Comparison of ENCODE assay signal across 8 mouse cellular contexts in genomic region chr7:130260905-130261683, GRCm38 (mm10).
DNase-seq lines count a peak whose midpoint lies in the region; ATAC-seq and TF ChIP-seq lines count a peak whose summit lies in the region.
"Had no signal": no experiment of that assay in that cellular context is flagged by ENCODE, and none has a peak within 500 bp of the region (broad histone marks: within the 10 kb centered on the region; RNA-seq: fewer than 3 reads in every experiment).

No protein-coding gene starts in this region.

- H3K4me1 ChIP-seq in forebrain, embryonic 11.5 days (replicated peaks; ENCODE audit: control insufficient read depth, insufficient read depth, low read length): peaks cover 45% of the 10 kb centered on the region
- H3K4me1 ChIP-seq in hindbrain, embryonic 16.5 days (ENCODE audit: control insufficient read depth, insufficient read depth, low read depth, low read length): peaks cover 56% of the 10 kb centered on the region
- peaks cover 91% of the 10 kb centered on the region for H3K4me1 ChIP-seq in neural tube, embryonic 13.5 days (replicated peaks)

- H3K9me3 ChIP-seq in forebrain, embryonic 11.5 days (ENCODE audit: control insufficient read depth, low read length): no peaks in the 10 kb centered on the region
- H3K9me3 ChIP-seq in hindbrain, embryonic 16.5 days (ENCODE audit: control insufficient read depth, low read length): no peaks in the 10 kb centered on the region
- H3K9me3 ChIP-seq in neural tube, embryonic 13.5 days: no peaks in the 10 kb centered on the region

- 74% methylated on average over 20 of the region's 20 CpGs for WGBS in forebrain, embryonic 11.5 days
- 42% methylated on average over 20 of the region's 20 CpGs for WGBS in hindbrain, embryonic 16.5 days
- WGBS in neural tube, embryonic 13.5 days: 57% methylated on average over 20 of the region's 20 CpGs

- DNase-seq in layer of hippocampus, adult 2 months (ENCODE audit: low spot score in 2 of 2): no peak
- DNase-seq in layer of hippocampus, adult 9-11 months: no peak
- DNase-seq in forebrain, embryonic 11.5 days (ENCODE audit: low spot score): no peak
- DNase-seq in urinary bladder, postnatal 14 days (ENCODE audit: low spot score): no peak
- DNase-seq: heart, adult 11 months had no signal

- peaks cover 20% of the 10 kb centered on the region for H3K27me3 ChIP-seq in forebrain, embryonic 11.5 days (ENCODE audit: control insufficient read depth, insufficient read depth, low read length)
- no peaks in the 10 kb centered on the region for H3K27me3 ChIP-seq in hindbrain, embryonic 16.5 days (replicated peaks; ENCODE audit: control insufficient read depth, insufficient read depth, low read length)
- H3K27me3 ChIP-seq in neural tube, embryonic 13.5 days: 0 out of 2 replicates have a peak, but pooled peaks cover 5% of the 10 kb centered on the region

- no peak for TF ChIP-seq CTCF in layer of hippocampus, adult 2 months (conservative IDR thresholded peaks at IDR 0.05)

- peak overlapping the region; percentile 57; the same call in 1 of the 2 replicates for H3K4me2 ChIP-seq in forebrain, embryonic 11.5 days (ENCODE audit: low read depth, low read length, severe bottlenecking)
- peak overlapping the region; percentile 96 for H3K4me2 ChIP-seq in hindbrain, embryonic 16.5 days (ENCODE audit: low read length)
- H3K4me2 ChIP-seq in neural tube, embryonic 13.5 days: peak overlapping the region; percentile 94

- H3K9ac ChIP-seq in forebrain, embryonic 11.5 days (ENCODE audit: low read length): no peak overlapping the region
- peak overlapping the region; percentile 13 for H3K9ac ChIP-seq in hindbrain, embryonic 16.5 days (ENCODE audit: low read depth, low read length)
- peak overlapping the region; percentile 84 for H3K9ac ChIP-seq in neural tube, embryonic 13.5 days

- no peaks in the 10 kb centered on the region; the same call in 1 of the 2 replicates for H3K36me3 ChIP-seq in forebrain, embryonic 11.5 days (ENCODE audit: control insufficient read depth, insufficient read depth, low read length)
- H3K36me3 ChIP-seq in hindbrain, embryonic 16.5 days (ENCODE audit: control insufficient read depth, insufficient read depth, low read length): no peaks in the 10 kb centered on the region
- H3K36me3 ChIP-seq in neural tube, embryonic 13.5 days: no peaks in the 10 kb centered on the region

- ATAC-seq in forebrain, embryonic 11.5 days (replicated peaks; ENCODE audit: low FRiP score): no peak
- ATAC-seq in hindbrain, embryonic 16.5 days: no peak
- no peak for ATAC-seq in neural tube, embryonic 13.5 days (ENCODE audit: low read depth)
- no peak for ATAC-seq in megakaryocyte progenitor cell, adult 5-6 weeks (replicated peaks; ENCODE audit: poor library complexity)

- H3K4me3 ChIP-seq in layer of hippocampus, adult 2 months: peak overlapping the region; percentile 74
- no peak overlapping the region; the same call in 1 of the 2 replicates for H3K4me3 ChIP-seq in forebrain, embryonic 11.5 days (ENCODE audit: low read depth, low read length)
- H3K4me3 ChIP-seq in hindbrain, embryonic 16.5 days (ENCODE audit: low read length): peak overlapping the region; percentile 67
- peak overlapping the region; percentile 72 for H3K4me3 ChIP-seq in neural tube, embryonic 13.5 days

- peak overlapping the region; percentile 87 for H3K27ac ChIP-seq in layer of hippocampus, adult 2 months
- no peak overlapping the region for H3K27ac ChIP-seq in forebrain, embryonic 11.5 days (ENCODE audit: low read depth, low read length)
- H3K27ac ChIP-seq in hindbrain, embryonic 16.5 days (ENCODE audit: low read depth, low read length): peak overlapping the region; percentile 55; the same call in 1 of the 2 replicates
- no peak overlapping the region for H3K27ac ChIP-seq in neural tube, embryonic 13.5 days (replicated peaks)

Comparison
In these comparisons a context has a peak if more than half of its experiments do, and no peak if none do; other contexts are left out.
1. H3K27ac ChIP-seq: peak in layer of hippocampus, adult 2 months (single experiment) and hindbrain, embryonic 16.5 days (single experiment); none in forebrain, embryonic 11.5 days (single experiment) and neural tube, embryonic 13.5 days (single experiment).
2. Peak in every context shown above with its lines, with median percentiles within 50 percentile points of each other: H3K4me2 ChIP-seq.